Mouse (Mus musculus) urinary bladder, postnatal 10 days (tissue): ENCODE results near the gene Pdzrn3.

Experiments used
- DNase-seq: peaks from one replicate; pipeline ENCODE4 v3.0.0; 2022; ENCODE audit warnings: low spot score

Gene Pdzrn3

DNA sequence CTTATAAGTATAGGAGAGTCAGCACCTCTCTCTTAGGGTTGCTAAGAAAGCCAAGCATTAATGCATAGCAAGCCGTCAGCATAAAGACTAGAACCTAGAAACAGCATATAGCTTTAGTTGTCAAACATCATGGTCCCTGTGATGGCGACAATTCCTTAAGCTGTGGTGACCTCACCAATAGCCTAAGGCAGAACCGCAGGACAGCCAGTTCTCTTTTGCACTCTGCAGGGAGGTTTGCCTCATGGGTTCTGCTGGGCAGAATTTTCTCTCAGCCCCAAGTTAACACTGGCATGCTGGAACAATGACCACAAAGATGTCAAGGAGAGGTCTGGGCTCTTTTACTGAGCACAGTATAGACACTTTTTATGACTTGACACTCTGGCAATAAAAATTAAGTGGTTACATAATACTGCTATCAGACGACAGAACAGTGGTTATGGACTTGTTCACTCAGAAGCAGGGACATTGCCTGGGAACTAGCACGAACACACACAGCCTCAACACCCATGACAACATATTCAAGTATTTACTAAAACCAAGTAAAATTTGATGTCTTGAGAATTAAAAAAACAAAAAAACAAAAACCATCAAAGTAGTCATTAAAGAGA is 90.0 kb downstream of the Pdzrn3 start:
- no peak for DNase-seq

DNA sequence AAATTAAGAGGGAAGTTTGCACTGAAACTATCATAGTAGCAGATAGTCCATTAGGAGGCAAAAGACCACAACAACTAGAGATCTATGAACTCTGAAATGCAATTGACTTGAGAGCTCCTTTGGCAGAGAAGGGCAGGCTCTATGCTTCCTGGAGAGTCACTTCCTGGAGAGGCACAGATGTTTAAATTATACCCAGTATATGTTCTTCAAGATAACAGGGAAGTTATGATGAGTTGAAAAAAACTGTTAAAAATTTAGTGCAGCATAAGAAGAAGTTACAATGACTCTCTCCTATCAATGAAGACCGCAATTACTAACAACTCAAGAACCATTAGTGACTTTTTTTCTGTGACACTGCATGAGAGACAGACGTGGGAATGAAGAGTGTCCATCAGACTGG is 90.6 kb downstream of the Pdzrn3 start:
- DNase-seq, result no peak

DNA sequence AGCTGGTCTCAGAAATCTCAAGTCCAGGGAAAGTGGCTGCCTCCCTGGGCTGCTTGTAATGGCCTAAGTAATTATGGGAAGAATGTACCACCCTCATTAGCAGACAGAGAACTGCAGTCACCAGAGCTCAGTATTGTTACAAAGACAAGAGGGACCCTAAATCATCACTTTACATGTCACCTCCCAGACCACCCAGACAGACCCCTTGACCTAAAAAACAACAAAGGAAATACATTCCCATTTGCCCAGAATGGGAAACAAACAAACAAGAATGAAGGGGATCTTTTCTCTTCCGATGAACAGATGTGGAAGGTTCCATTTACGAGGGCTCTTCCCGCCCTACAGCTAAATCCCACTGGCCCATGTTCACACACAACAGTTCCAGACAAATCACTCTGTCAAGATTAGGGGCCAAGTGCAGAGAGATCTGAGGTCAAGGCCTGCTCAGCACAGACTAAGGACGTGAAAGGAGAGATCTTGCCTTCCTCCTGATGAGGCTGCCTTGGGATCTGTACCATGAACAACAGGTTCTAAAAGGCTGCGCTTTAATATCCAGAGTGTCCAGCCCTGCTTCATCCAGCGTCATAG is 93.2 kb downstream of the Pdzrn3 start:
- no peak for DNase-seq

DNA sequence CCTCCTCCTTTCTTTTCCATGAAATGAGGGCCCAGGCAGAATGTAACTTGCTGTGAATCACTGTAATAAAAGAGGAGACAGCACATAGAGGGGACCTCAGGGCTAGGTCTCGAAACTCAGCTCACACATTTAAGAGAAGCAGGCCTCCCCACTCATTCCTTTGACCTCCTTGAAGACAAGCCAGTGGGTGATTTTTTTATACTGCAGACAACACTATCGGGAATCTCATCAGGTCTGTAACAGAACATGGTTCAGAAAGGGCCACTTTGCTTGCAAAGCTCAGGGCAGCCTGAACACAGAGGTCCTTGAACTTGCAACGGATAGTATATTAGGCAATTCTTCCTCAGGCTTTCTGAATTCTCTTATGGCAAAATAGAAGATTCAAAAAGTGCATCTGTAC is 93.8 kb downstream of the Pdzrn3 start:
- no peak for DNase-seq

DNA sequence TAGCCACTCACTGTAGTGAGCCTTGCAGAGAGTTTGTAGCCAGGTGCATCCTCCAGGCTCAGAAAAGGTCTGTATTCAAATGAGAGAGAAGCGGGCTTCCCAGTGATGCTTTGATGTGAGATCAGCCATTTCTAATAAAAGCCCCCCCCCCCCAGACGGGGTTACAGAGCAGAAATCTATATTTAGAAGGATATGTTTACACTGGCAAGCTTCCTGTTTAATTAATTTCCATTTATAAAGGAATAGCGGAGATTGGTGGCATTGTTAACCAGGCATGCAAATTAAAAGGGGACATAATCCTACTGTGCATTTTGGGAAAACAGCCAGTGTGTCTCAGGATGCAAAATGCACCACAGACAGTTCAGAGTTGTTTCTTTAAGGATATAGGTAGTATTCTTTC is 96.1 kb downstream of the Pdzrn3 start:
- DNase-seq, result no peak

DNA sequence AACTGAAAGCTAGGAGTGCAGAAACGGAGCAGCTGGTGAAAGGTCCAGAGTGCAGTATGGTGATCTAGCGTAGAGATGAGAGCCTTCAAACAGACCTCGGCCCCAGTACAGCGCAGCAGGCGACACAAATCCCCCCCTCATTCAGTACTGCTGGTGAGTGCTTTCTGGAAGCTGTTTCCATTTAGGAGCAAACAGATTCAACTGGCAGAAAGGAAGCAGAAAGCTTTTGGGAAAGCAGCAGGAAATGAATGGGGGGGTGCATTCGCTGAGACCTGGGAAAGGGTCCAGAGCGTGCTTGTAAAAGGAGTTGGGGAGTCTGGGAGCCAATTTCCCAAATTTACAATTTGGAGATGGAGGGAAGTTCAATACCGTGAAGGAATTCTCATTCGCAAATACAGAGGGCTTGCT is 96.9 kb downstream of the Pdzrn3 start:
- DNase-seq, result no peak

DNA sequence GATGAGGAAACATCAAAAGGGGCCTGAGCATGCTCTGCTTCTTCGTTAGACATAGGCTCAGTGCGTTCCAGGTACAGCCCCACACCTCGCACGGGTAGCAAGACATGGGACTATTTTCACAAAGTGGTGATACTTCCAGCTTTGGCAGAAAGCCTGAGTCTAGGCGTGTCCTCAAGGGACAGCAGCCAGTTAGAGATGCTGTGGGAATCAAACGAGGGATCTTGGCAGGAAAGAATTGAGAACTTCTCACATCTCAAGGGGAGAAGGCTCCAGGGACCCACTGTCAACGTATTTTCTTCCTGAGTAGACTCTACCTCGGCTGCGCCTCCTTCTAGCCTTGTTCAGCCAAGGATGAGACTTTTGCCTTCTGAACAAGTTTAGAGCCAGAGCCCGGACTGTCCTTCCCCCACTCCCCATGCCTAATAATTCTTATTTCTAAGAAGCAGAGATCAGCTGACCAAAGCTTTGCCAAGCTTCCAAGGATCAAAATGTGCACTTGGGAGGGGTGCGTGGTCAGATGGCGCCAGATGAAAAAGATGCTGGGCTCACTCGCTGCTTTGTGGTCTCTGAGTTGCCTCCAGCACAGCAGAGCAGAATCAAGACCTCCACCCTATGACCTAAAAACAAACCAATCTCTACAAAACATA is 99.3 kb downstream of the Pdzrn3 start:
- no peak for DNase-seq

DNA sequence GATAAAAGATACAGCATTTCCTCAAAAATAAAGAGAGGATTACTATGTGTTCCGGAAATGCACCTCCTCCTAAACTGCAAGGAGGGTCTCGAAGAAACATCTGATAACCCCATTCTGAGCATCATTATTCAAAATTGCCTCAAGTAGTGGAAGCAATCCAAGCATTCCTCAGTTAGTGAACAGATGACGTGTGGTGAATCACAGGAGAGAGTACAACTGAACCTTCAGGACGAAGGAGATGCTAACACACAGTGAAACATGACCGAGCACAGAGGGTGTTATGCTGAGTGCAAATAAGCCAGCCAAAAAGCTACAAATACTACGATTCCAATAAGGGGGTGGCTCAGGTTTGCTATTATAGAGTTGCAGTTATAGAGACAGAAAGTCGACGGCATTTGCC is 101.4 kb downstream of the Pdzrn3 start:
- DNase-seq, result no peak

DNA sequence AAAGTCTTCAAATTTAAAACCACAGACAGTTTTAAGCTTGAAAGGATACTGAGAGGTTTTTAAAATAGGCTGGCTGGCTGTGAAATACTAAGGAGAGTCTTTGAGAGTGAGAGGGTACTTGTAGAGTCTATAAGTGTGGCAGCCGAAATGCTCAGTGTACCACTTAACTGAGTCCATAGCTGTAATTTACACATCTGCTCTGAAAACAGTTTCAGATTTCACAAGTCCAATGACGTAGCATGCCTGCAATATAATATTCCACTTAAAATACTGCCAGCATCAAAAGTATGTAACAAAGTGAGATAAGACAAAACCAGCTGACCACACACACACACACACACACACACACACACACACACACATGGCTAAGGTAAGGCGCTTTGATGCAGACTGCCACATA is 101.9 kb downstream of the Pdzrn3 start:
- no peak for DNase-seq

DNA sequence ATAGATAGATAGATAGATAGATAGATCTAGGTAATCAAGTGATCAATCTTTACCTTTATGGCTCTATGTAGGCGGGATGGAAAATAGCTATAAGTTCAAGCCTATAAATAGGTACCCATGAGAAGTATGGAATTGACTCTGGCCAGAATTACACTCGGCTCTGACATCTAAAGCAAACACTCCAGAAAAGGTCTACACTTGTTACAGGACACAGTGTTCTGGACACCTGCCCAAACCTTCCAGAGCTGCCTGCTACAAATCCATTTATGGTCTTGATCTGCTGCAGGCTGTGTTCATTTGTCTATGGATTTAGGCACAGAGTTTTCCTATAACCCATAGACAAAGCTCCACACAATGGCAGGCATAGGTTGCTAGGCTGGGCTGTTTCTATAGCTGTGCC is 102.9 kb downstream of the Pdzrn3 start:
- no peak for DNase-seq

DNA sequence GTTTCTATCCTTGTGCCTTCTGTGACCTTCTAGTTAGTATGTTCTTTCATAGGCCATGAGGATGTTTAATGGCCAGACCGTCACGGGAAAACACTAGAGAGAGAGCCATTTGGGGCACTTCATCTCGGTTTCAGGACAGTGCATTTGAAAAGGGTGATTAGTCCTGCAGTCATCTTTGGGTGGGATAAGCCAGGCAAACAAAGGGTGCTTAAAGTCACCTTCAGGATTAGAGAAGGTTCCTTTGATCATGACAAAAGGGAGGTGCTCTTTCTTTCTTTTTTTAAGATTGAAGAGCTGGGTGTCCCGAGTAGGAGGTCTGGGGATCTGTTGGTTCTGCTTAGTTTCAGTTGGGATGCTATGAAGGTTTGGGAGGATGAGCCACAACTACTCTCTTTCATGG is 105.4 kb downstream of the Pdzrn3 start:
- DNase-seq, result no peak

DNA sequence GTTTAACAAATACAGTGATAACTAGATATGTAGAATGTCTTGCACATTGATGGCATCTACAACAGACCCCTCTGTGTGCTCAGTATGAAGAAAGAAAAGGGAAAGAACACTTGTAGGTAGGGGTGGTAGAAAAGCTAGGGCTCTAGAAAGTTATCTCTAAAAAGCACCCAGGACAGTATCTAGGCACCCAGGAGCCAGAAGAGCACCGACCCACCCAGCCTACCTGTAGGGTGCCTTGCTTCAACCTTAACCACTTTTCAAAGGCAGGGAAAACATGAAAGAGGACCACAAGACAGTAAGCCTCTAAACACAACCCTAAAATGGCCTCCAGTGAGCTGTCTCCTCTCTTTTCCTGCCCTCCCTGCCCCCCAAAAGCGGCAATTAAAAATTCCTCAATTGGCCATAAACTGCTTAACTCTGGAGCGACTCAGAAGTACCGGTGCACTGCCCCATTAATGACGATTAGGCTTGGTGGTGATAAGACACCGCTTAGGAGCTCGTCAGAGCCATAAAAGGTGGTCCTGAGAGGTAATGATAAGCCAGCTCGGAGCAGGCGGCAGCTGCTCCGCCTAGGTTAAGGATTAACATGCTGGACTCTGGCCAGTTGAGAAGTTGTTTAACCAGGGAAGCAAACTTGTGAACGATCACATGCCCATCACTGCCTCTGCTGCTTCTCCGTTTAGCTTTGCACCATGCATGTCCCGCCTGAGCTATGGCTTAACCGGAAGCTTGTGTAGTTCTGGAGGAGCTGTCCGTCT is 106.1 kb downstream of the Pdzrn3 start:
- DNase-seq, result no peak

DNA sequence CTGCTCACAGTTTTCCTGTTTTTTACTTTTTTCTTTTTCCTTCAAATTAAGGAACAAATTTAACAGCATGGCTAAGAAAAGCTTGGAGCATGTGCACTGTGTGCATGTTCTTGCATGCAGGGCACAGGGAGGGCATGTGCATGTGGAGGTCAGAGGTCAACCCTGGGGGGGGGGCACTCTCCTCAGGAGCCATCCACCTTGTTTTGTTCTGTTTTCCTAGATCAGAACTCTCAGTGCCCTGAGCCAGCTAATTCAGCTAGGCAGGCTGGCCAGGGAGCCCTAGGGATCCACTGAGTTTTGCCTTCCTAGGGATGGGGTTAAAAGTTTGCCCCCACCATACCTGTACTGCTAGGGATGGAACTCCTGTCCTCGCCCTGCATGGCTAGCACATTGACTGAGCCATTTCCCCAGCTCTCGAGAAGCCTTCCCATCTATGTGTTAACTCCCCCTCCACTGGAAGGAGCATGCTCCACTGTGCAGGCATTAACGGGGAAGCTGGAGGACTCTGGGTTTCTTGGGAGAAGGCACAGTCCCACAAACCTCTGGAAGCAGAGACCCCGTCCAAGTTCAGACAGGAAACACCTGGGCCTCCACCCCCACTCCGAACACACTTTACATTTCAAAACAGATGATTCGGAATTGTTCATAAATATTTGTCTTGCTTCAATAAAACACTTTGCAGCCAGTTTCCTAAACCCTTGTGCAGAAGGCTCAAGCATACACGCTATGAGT is 107.4 kb downstream of the Pdzrn3 start:
- DNase-seq, result no peak

DNA sequence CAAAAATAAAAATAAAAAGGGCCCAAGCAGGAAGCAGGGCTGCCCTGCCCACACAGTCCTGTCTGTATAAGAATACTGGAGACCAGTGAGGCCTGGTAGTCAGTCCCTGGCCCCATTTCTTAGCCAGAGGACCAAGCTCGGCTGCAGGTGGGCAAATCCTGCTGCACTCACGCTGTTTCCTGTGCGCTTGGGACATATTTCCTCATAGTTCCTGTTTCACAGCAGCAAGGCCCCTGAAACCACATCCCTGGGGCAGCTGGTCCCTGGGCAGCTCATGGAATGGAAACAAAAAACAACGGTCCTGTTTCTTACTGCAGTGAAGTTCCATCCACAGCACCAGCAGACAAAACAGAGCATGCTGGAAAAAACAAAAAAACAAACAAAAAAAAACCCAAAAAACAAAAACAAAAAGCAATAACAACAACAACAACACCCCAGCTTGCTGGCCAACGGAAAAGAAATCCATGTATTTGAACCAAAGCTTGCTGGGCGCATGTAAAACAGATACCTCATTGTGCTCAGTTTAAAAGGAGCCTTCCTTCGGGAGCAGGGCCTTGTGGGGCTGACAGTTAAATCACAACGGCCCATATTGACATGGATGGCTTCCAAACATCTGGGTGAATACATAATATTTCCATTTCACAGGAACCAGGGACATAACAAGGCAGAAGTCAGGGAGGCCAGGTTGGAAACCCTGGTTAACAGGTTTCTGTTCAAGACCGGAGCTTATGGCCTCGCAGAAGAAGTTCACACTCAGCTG is 108.2 kb downstream of the Pdzrn3 start:
- no peak for DNase-seq

DNA sequence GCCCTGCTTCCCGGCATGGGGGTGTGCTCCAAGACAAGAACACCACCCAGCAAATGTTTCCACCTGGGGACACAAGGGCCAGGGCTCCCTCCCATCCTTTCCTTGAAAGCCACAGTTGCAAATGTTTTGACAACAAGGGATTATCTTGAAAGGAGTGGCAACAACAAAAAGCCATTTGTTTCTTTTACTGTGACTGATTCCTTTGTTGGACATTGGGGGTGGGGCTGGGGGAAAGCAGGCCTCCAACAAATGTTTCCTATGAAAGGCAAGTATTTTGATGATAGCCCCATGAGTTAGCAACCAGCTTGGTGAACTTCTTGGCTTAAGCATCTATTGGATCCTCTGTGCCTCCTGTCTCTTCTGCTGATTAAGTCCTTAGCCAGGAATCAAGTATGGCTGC is 109.4 kb downstream of the Pdzrn3 start:
- no peak for DNase-seq

DNA sequence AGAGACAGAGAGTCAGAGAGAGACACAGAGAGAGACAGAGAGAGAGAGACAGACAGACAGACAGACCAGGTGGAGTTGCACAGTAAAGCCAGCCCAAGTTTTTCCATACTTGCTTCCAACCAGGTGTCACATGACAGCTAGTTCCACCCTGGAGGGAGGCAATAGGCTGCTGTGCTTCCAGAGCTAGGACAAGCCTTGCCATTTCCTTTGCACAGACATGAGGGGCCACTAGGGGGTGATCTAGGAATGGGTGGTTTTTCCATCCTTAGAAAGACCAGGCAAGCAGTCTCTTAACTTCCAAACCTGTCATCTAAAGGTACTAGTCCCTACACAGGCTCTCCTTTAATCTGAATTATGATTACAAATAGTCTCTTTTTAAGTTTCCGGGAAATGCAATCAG is 110.9 kb downstream of the Pdzrn3 start:
- peak; percentile 30 for DNase-seq

DNA sequence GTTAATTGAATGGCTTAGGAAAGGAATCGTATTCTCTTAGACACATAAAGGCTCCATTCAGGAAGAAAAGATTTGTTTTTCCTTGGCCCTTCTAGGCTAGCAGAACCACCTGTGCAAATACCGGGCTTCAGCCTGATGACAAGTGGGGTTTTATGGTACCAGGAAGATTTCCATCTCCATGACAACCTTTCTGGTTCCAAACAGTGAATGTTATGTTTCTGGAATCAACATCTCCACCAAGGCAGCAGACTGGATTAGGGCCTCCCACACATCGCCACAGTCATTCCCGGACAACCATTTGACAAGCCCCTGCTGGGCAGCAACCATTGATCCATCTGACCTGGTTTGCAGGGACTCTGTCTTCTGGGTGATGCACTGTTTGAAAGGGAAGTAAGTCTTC is 114.2 kb downstream of the Pdzrn3 start:
- no peak for DNase-seq

DNA sequence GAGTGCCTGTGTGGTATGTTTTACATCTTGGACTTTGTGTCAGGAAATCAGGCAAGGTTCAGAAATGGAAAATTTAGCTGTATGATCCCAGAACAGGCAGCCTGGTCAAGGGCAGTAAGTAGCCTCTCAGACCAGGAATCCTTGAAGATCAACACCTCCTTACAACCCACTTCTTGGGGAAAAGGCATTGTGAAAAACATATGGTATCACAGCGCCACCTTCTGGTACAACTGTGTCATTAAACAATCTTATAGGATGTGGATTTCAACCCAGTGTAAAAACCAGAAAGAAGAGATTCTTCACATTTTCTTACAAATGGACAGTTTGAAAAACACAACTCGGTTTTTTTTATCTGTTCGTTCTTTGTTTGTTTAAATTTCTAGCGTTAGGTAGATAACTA is 116.2 kb downstream of the Pdzrn3 start:
- DNase-seq, result no peak

DNA sequence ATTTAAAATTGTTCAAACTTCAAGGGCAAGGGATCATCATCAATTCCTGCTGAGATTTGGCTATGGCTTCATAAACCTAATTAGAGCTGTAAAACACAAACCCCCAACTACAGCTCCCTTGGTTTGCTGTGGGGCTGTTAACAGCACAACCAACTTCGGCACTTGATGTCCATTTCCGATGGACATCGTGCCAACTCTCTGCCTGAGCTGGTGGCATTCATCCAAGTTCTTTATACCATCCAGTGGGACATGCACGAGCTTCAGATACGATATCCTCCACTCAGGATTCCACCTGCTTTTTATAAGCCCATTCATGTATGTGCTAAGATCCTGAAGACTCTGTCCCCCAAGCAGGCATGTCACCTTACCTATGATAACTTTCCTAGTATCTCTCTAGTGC is 118.3 kb downstream of the Pdzrn3 start:
- no peak for DNase-seq

DNA sequence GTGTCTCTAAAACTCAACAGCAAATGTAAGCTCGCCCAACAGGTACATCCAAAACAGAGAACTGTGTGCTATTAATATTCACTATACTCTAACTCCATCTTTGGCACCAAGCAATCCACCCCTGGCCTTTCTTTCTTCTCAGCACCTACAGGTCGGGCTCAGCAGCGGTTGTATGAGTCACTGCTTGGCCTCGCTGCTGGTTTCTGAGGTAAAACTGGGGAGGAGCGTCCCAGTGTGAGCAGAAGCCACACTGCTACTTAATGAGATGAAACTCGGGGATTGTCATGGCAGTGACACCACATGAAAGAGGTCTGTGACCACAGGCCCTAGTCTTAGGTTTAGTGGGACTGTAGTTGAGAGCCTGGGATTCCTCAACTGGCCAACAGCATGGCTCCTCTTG is 120.3 kb downstream of the Pdzrn3 start:
- DNase-seq, result no peak

DNA sequence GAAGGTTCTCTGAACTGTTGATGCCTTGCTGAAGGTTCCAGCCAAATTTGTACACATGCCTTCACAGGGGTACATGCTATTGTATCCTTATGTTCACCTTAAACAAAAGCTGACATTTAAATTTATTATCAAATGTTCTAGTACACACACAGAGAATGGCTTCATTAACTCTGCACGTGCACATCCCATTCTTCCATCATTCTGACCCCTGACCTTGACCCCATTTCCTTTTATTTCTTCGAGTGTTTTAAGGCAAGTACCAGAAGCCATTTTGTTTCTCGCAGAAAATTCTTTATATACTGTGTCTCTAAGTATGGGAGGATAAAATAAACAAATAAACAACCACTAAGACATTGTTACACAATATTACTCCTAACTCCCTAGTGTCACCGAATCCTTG is 123.0 kb downstream of the Pdzrn3 start:
- no peak for DNase-seq
